25 mouse cellular contexts compared by ENCODE assay signal in genomic region chr3:121294200-121294599, GRCm38 (mm10). TPM values are rescaled to one million over a fixed set of nuclear protein-coding genes. Genes with fewer than 3 reads are reported as not detected.
DNase-seq lines count a peak whose midpoint lies in the region; ATAC-seq and TF ChIP-seq lines count a peak whose summit lies in the region.
"Had no signal": no experiment of that assay in that cellular context is flagged by ENCODE, and none has a peak within 500 bp of the region (broad histone marks: within the 10 kb centered on the region; RNA-seq: fewer than 3 reads in every experiment).

No protein-coding gene starts in this region.

- no peaks in the 10 kb centered on the region for H3K4me1 ChIP-seq in thymus, adult 2 months (replicated peaks; ENCODE audit: control insufficient read depth, insufficient read depth, low read length)
- H3K4me1 ChIP-seq in stomach, postnatal 0 days (replicated peaks; ENCODE audit: control insufficient read depth, insufficient read depth) = 0 out of 2 replicates have a peak, but pooled peaks cover 3% of the 10 kb centered on the region
- H3K4me1 ChIP-seq: neural tube, embryonic 12.5 days had no signal

- H3K4me2 ChIP-seq in stomach, postnatal 0 days (replicated peaks; ENCODE audit: low read depth) = no peak overlapping the region
- H3K4me2 ChIP-seq: embryonic facial prominence, embryonic 13.5 days; forebrain, embryonic 15.5 days; heart, embryonic 13.5 days; limb, embryonic 13.5 days; neural tube, embryonic 12.5 days; stomach, embryonic 15.5 days had no signal

- no peak overlapping the region for H3K9ac ChIP-seq in stomach, postnatal 0 days (ENCODE audit: low read length)
- H3K9ac ChIP-seq: embryonic facial prominence, embryonic 13.5 days; forebrain, embryonic 15.5 days; heart, embryonic 13.5 days; limb, embryonic 13.5 days; neural tube, embryonic 12.5 days; stomach, embryonic 15.5 days had no signal

- TF ChIP-seq CTCF in gastrocnemius, adult 2 months (IDR thresholded peaks at IDR 0.05) = peak; percentile 34
- peak; percentile 26 for TF ChIP-seq CTCF in left cerebral cortex, adult 2 months (IDR thresholded peaks at IDR 0.05)
- TF ChIP-seq CTCF in thymus, adult 2 months (IDR thresholded peaks at IDR 0.05; ENCODE audit: borderline replicate concordance, control insufficient read depth, extremely low read depth, insufficient read depth, low read length, poor library complexity) = no peak
- peak; percentile 58 for TF ChIP-seq CTCF in stomach, postnatal 0 days (IDR thresholded peaks at IDR 0.05; ENCODE audit: low read depth)

- H3K9me3 ChIP-seq in stomach, postnatal 0 days (ENCODE audit: control insufficient read depth, low read length) = no peaks in the 10 kb centered on the region
- H3K9me3 ChIP-seq: embryonic facial prominence, embryonic 13.5 days; forebrain, embryonic 15.5 days; heart, embryonic 13.5 days; limb, embryonic 13.5 days; midbrain, embryonic 10.5 days; neural tube, embryonic 12.5 days; stomach, embryonic 15.5 days had no signal

- no peak overlapping the region for H3K27ac ChIP-seq in gastrocnemius, adult 2 months
- H3K27ac ChIP-seq in left cerebral cortex, adult 2 months = no peak overlapping the region
- no peak overlapping the region for H3K27ac ChIP-seq in thymus, adult 2 months (ENCODE audit: control insufficient read depth, insufficient read depth, low read length)
- no peak overlapping the region for H3K27ac ChIP-seq in stomach, postnatal 0 days (replicated peaks)
- H3K27ac ChIP-seq: embryonic facial prominence, embryonic 13.5 days; forebrain, embryonic 15.5 days; heart, embryonic 13.5 days; limb, embryonic 13.5 days; midbrain, embryonic 10.5 days; neural tube, embryonic 12.5 days; stomach, embryonic 15.5 days had no signal

- no peak for TF ChIP-seq POLR2A in thymus, adult 2 months (IDR thresholded peaks at IDR 0.05; ENCODE audit: control insufficient read depth, extremely low read depth, insufficient read depth, low read length, poor library complexity)

- H3K36me3 ChIP-seq in thymus, adult 2 months (ENCODE audit: control insufficient read depth, insufficient read depth, low read length) = no peaks in the 10 kb centered on the region
- H3K36me3 ChIP-seq in stomach, postnatal 0 days (ENCODE audit: control insufficient read depth, insufficient read depth, low read length) = no peaks in the 10 kb centered on the region
- H3K36me3 ChIP-seq: embryonic facial prominence, embryonic 13.5 days; forebrain, embryonic 15.5 days; limb, embryonic 13.5 days; neural tube, embryonic 12.5 days; stomach, embryonic 15.5 days had no signal

- intact Hi-C loops in gastrocnemius, adult 2 months (cut with DNase I) = no loop called here
- intact Hi-C loops in left cerebral cortex, adult 2 months (cut with DNase I) = no loop called here
- intact Hi-C loops in left cerebral cortex, postnatal 36 days (cut with DNase I) = loop anchor here (5.0 kb wide), 1 partner anchor 122 kb away; the partner anchor contains the start of gene Rwdd3

- no peak for ATAC-seq in stomach, postnatal 0 days (ENCODE audit: low FRiP score, low TSS enrichment)
- ATAC-seq: activated CD4-positive, CD25-positive, alpha-beta regulatory T cell, adult 4 months; forebrain, embryonic 15.5 days; hindbrain, embryonic 16.5 days had no signal

- DNase-seq in gastrocnemius, adult 2 months = no peak
- DNase-seq in gastrocnemius, postnatal 25 days = no peak
- DNase-seq in left cerebral cortex, adult 2 months (ENCODE audit: extremely low spot score in 1 of 2, low spot score in 2 of 2) = no peak
- DNase-seq in left cerebral cortex, postnatal 36 days (ENCODE audit: low spot score in 2 of 2) = no peak
- DNase-seq in thymus, postnatal 0 days (ENCODE audit: low spot score) = peak; percentile 6
- no peak for DNase-seq in thymus, adult 2 months
- DNase-seq in stomach, postnatal 0 days (ENCODE audit: low spot score) = no peak
- DNase-seq in layer of hippocampus, adult 8-10 months (ENCODE audit: low spot score in 2 of 2) = no peak
- DNase-seq: adrenal gland, postnatal 14 days; cerebellum, postnatal 10 days; heart, postnatal 4 days; kidney, adult 2 months; kidney, postnatal 25 days; lung, postnatal 36 days; right cerebral cortex, postnatal 14 days; thymus, postnatal 14 days had no signal

- no peaks in the 10 kb centered on the region for H3K27me3 ChIP-seq in thymus, adult 2 months (ENCODE audit: control insufficient read depth, insufficient read depth, low read length)
- no peaks in the 10 kb centered on the region for H3K27me3 ChIP-seq in stomach, postnatal 0 days (ENCODE audit: control insufficient read depth, insufficient read depth, low read length)
- H3K27me3 ChIP-seq: embryonic facial prominence, embryonic 13.5 days; forebrain, embryonic 15.5 days; heart, embryonic 13.5 days; limb, embryonic 13.5 days; neural tube, embryonic 12.5 days; stomach, embryonic 15.5 days had no signal

- 97% methylated on average over 2 of the region's 2 CpGs for WGBS in thymus, adult 2 months
- WGBS in stomach, postnatal 0 days = 79% methylated on average over 2 of the region's 2 CpGs

- H3K4me3 ChIP-seq in gastrocnemius, adult 2 months = no peak overlapping the region
- no peak overlapping the region for H3K4me3 ChIP-seq in left cerebral cortex, adult 2 months
- H3K4me3 ChIP-seq in thymus, adult 2 months (ENCODE audit: control insufficient read depth, insufficient read depth, low read length) = no peak overlapping the region
- no peak overlapping the region for H3K4me3 ChIP-seq in stomach, postnatal 0 days (ENCODE audit: low read depth, low read length)
- H3K4me3 ChIP-seq: embryonic facial prominence, embryonic 13.5 days; forebrain, embryonic 15.5 days; heart, embryonic 13.5 days; limb, embryonic 13.5 days; midbrain, embryonic 10.5 days; neural tube, embryonic 12.5 days; stomach, embryonic 15.5 days had no signal

- no peak for TF ChIP-seq EP300 in stomach, postnatal 0 days (optimal IDR thresholded peaks at IDR 0.05)

RNA-seq across cellular contexts. Expression of gene Alg14, which starts 2.6 kb away (rescaled TPM):
- total RNA-seq in gastrocnemius, adult 2 months (2021) = 1 to 10 TPM; 7.5 to 7.7 TPM
- total RNA-seq in gastrocnemius, postnatal 25 days (2021) = 1 to 10 TPM; 9.2 to 9.3 TPM
- total RNA-seq in left cerebral cortex, adult 2 months (2021) = 10 to 100 TPM; 13.9 to 15.6 TPM
- 10 to 100 TPM; 12.8 to 13.8 TPM for total RNA-seq in left cerebral cortex, postnatal 36 days (2021)
- 24.3 and 28.1 TPM in 2 replicates for polyA plus RNA-seq in thymus, postnatal 0 days (2015; fragmentation: Nextera tagmentation; extraction: Ambion mirVana)
- 11.8 and 14.5 TPM in 2 replicates for polyA plus RNA-seq in thymus, adult 2 months (2012; rRNA removed)
- polyA plus RNA-seq in stomach, postnatal 0 days (2015; fragmentation: Nextera tagmentation; extraction: Ambion mirVana) = 35.3 and 35.7 TPM in 2 replicates
- 10 to 100 TPM; 11.3 to 14.0 (median 12.9) TPM for total RNA-seq in layer of hippocampus, adult 8-10 months (2022)

RNA-seq across cellular contexts. Expression of gene Tmem56, which starts 11.3 kb away (rescaled TPM):
- total RNA-seq in gastrocnemius, adult 2 months (2021) = 10 to 100 TPM; 44.5 to 47.4 TPM
- 10 to 100 TPM; 19.3 to 25.8 TPM for total RNA-seq in gastrocnemius, postnatal 25 days (2021)
- total RNA-seq in left cerebral cortex, adult 2 months (2021) = 10 to 100 TPM; 46.6 to 51.7 TPM
- 10 to 100 TPM; 46.0 to 47.0 TPM for total RNA-seq in left cerebral cortex, postnatal 36 days (2021)
- 0.24 and 0.35 TPM in 2 replicates for polyA plus RNA-seq in thymus, postnatal 0 days (2015; fragmentation: Nextera tagmentation; extraction: Ambion mirVana)
- polyA plus RNA-seq in thymus, adult 2 months (2012; rRNA removed) = 0.18 and 0.20 TPM in 2 replicates
- polyA plus RNA-seq in stomach, postnatal 0 days (2015; fragmentation: Nextera tagmentation; extraction: Ambion mirVana) = 2.6 TPM in 2 replicates
- total RNA-seq in layer of hippocampus, adult 8-10 months (2022) = 10 to 100 TPM; 27.8 to 41.1 (median 33.5) TPM
